Mouse (Mus musculus) liver, adult 2 months (tissue): Measurements from ENCODE around the gene Syce2.

Experiments
- CTCF ChIP-seq: fragments of 200-500 bp; IDR thresholded peaks from 2 replicates; pipeline ENCODE4 v1.5.1; 2011; ENCODE audit warnings: low read depth, low read length, control low read depth
- POLR2A ChIP-seq: fragments of 200-500 bp; IDR thresholded peaks from 2 replicates; pipeline ENCODE4 v1.6.1; 2011; ENCODE audit warnings: low read length, control low read depth; ENCODE audit not compliant: insufficient read depth; ENCODE audit errors: extremely low read depth

DNA sequence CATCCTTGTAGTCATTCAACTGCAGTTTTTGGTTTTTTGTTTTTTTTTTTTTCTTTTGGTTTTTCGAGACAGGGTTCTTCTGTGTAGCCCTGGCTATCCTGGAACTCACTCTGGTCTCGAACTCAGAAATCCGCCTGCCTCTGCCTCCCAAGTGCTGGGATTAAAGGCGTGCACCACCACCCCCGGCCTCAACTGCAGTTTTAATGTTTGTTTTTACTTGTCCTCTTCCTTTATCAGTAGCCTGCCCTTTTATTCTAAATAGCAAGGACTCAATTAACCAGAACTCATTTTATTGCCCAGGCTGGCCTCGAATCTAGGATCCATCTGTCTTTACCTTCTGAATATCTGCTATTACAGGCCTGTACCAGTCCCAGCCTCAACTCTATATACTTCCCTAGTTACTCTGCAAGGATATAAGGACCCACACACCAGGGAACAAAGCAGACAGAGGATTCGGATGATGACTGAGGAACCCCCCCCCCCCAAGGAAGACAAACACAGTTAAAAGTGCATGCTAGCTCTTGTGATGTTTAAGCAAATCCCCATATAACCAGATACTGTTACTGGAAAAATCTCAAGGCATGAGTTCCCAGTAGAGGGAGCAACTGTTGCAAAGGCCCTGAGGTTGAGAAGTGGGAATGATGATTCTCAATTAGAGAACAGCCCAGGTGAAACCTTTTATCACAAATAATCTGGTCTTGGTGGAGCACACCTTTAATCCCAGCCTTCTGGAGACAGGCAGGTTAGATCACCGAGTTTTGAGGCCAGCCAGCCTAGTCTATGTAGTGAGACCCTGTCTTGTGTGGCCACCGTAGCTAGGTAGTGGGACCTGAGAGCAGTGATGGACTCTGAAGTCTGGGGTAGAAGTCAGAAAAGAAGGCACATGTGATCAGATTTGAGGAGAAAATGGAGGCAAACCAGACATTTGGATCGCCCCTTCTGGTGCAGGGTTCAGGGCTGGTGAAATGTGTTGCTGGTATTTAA, 38.9 kb upstream of the Syce2 start:
- no peak for TF ChIP-seq POLR2A
- no peak for TF ChIP-seq CTCF
